Mouse (Mus musculus): ENCODE measurements around the gene Bcl9l.

DNA sequence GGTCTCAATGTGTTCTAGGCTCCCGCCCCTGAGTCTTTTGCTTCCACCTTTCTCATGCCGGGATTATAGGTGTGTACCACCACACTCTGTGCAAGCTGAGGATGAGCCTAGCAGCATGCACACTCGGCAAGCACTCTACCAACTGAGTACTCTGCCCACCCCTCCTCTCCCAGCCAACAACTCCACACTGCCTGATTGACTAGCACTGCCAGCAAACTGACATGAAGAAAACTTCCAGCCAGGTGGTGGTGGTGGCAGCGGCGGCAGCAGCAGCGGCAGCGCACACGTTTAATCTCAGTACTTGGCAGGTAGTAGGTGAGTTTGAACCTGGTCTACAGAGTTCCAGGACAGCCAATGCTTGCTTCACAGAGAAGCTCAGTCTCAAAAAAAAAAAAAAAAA lies 43.0 kb downstream of the Bcl9l start:
- TF ChIP-seq E2F4 (IDR thresholded peaks at IDR 0.05; ENCODE audit: borderline replicate concordance, low read depth, low read length) = no peak
- no peak for TF ChIP-seq POLR2A (IDR thresholded peaks at IDR 0.05; ENCODE audit: control insufficient read depth in 1 of 2, insufficient read depth in 1 of 2, low read depth in 1 of 2, low read length in 2 of 2, poor library complexity in 1 of 2)
- TF ChIP-seq MAX (IDR thresholded peaks at IDR 0.05; ENCODE audit: low read length) = no peak
- TF ChIP-seq USF2 (IDR thresholded peaks at IDR 0.05; ENCODE audit: borderline replicate concordance in 1 of 2, insufficient read depth in 1 of 2, low read depth in 1 of 2, low read length in 2 of 2) = no peak
- TF ChIP-seq CTCF (IDR thresholded peaks at IDR 0.05 in 2 of 3, conservative IDR thresholded peaks at IDR 0.05 in 1 of 3; ENCODE audit: control insufficient read depth in 1 of 3, insufficient read depth in 1 of 3, low read depth in 2 of 3, low read length in 3 of 3, poor library complexity in 1 of 3, severe bottlenecking in 1 of 3) = no peak
- TF ChIP-seq CHD1 (IDR thresholded peaks at IDR 0.05; ENCODE audit: low read depth, low read length) = no peak
- no peak for TF ChIP-seq POLR2AphosphoS5 (IDR thresholded peaks at IDR 0.05; ENCODE audit: borderline replicate concordance, low read depth, low read length)
- no peak for TF ChIP-seq HCFC1 (IDR thresholded peaks at IDR 0.05; ENCODE audit: low read depth, low read length)
- TF ChIP-seq ELF1 (IDR thresholded peaks at IDR 0.05; ENCODE audit: low read depth, low read length) = no peak
